Mouse (Mus musculus) adrenal gland, postnatal 4 days (tissue): Measurements from ENCODE around the gene Cap2. TPM values are rescaled to one million over a fixed set of nuclear protein-coding genes. Genes with fewer than 3 reads are reported as not detected.
A peak's percentile ranks its signal among the peaks of the same experiment; 100 is the strongest.

Experiments
- DNase-seq, 2 experiments: peaks; one replicate each; pipeline ENCODE4 v3.0.0; 2021 to 2022; ENCODE audit warnings: low spot score in 2 of 2, mixed read lengths in 2 of 2
- total RNA-seq, 2 experiments: library from RNA; stranded (reverse); gene quantifications; 2 replicates each; pipeline ENCODE4 v1.2.3; 2021

The Cap2 gene
- total RNA-seq, 2 experiments from 2014 or later: 3.5 to 10.8 TPM

- DNase-seq: no peak
These were observed 126.2 kb downstream of the Cap2 start for GRCm38 (mm10) chr13:46627841-46628240.

GRCm38 (mm10) chr13:46629391-46629790 lies 127.7 kb downstream of the Cap2 start:
- no peak for DNase-seq

GRCm38 (mm10) chr13:46632796-46633195 lies 131.1 kb downstream of the Cap2 start:
- no peak for DNase-seq

GRCm38 (mm10) chr13:46633320-46634132 lies 131.9 kb downstream of the Cap2 start:
- no peak for DNase-seq

GRCm38 (mm10) chr13:46634133-46634488 lies 132.5 kb downstream of the Cap2 start:
- no peak for DNase-seq

- no peak for DNase-seq
These were observed 139.2 kb downstream of the Cap2 start for GRCm38 (mm10) chr13:46640608-46641468.

- DNase-seq: no peak
These were observed 140.7 kb downstream of the Cap2 start for GRCm38 (mm10) chr13:46642318-46642717.

- DNase-seq: no peak
These were observed 142.5 kb downstream of the Cap2 start for GRCm38 (mm10) chr13:46644175-46644574.

- DNase-seq: no peak
These were observed 143.8 kb downstream of the Cap2 start for GRCm38 (mm10) chr13:46645476-46645875.

- DNase-seq: no peak
These were observed 150.2 kb downstream of the Cap2 start for GRCm38 (mm10) chr13:46651853-46652252.

- no peak for DNase-seq
These were observed 151.0 kb downstream of the Cap2 start for GRCm38 (mm10) chr13:46652671-46653070.

- no peak for DNase-seq
These were observed 152.0 kb downstream of the Cap2 start for GRCm38 (mm10) chr13:46653671-46654070.

- DNase-seq: no peak
These were observed 152.9 kb downstream of the Cap2 start for GRCm38 (mm10) chr13:46654566-46654965.

- no peak for DNase-seq
These were observed 157.6 kb downstream of the Cap2 start for GRCm38 (mm10) chr13:46659211-46659610.

- no peak for DNase-seq
These were observed 161.9 kb downstream of the Cap2 start for GRCm38 (mm10) chr13:46663461-46663964.

GRCm38 (mm10) chr13:46669048-46669619 lies 167.5 kb downstream of the Cap2 start, which contains the start of gene Fam8a1:
Gene Fam8a1, plus strand, starts transcription at chr13:46669522.
- DNase-seq: peak; percentile 87 to 91

- peak in 1 of 2 experiments; percentile 4 for DNase-seq
These were observed 168.1 kb downstream of the Cap2 start for GRCm38 (mm10) chr13:46669620-46670271.

GRCm38 (mm10) chr13:46670514-46670913 lies 168.9 kb downstream of the Cap2 start:
- DNase-seq: no peak

- no peak for DNase-seq
These were observed 173.0 kb downstream of the Cap2 start for GRCm38 (mm10) chr13:46674601-46675000.

GRCm38 (mm10) chr13:46677721-46678120 lies 176.1 kb downstream of the Cap2 start:
- no peak for DNase-seq

- no peak for DNase-seq
These were observed 181.3 kb downstream of the Cap2 start for GRCm38 (mm10) chr13:46682921-46683320.
